Mouse (Mus musculus): ENCODE data around the gene Cox19. TPM values are rescaled to one million over a fixed set of nuclear protein-coding genes. Genes with fewer than 3 reads are reported as not detected.

Gene Cox19
- polyA plus RNA-seq, 1 experiment, result 250 TPM

GRCm38 (mm10) chr5:139388195-139388570 lies 37.0 kb upstream of the Cox19 start:
- H3K27ac ChIP-seq (replicated peaks; ENCODE audit: low read depth, low read length), result peak overlapping the region; percentile 96
- H3K4me3 ChIP-seq (ENCODE audit: insufficient read depth, low read depth, low read length), result no peak overlapping the region
- H3K4me1 ChIP-seq (ENCODE audit: control insufficient read depth, insufficient read depth, insufficient read length, low read length), result peaks cover 74% of the 10 kb centered on the region

- H3K4me3 ChIP-seq (ENCODE audit: insufficient read depth, low read depth, low read length), result no peak overlapping the region
- peaks cover 72% of the 10 kb centered on the region for H3K4me1 ChIP-seq (ENCODE audit: control insufficient read depth, insufficient read depth, insufficient read length, low read length)
- peak overlapping the region; percentile 96 for H3K27ac ChIP-seq (replicated peaks; ENCODE audit: low read depth, low read length)
Measured at GRCm38 (mm10) chr5:139387329-139388194, 36.3 kb upstream of the Cox19 start.

- peaks cover 66% of the 10 kb centered on the region for H3K4me1 ChIP-seq (ENCODE audit: control insufficient read depth, insufficient read depth, insufficient read length, low read length)
- no peak overlapping the region for H3K4me3 ChIP-seq (ENCODE audit: insufficient read depth, low read depth, low read length)
- peak overlapping the region; percentile 96 for H3K27ac ChIP-seq (replicated peaks; ENCODE audit: low read depth, low read length)
Measured at GRCm38 (mm10) chr5:139386047-139386446, 34.8 kb upstream of the Cox19 start.

DNA sequence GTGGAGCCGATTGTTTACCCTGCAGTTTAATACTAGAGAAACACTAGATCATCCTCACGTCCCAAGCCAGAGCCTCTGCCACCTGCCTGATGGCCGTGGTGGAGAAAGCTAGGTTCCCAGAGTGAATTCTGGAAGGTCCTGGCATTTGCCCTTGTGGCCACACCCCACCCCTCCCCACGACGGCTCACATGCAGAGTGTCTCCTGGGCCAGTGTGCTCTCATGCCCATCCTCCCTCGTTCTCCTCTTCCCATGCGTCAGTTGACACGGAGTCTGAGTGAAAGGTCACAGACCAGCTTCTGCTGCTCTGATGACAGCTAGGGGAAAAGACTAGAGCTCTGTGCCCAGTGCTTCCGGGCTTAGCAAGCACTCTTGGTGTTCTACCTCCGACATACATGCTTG lies 33.3 kb upstream of the Cox19 start:
- Histone ChIP-seq H3K4me3 (ENCODE audit: insufficient read depth, low read depth, low read length) (peak overlapping the region; percentile 24; the same call in 1 of the 2 replicates), H3K27ac (replicated peaks; ENCODE audit: low read depth, low read length) (peak overlapping the region; percentile 96), H3K4me1 (ENCODE audit: control insufficient read depth, insufficient read depth, insufficient read length, low read length) (peaks cover 61% of the 10 kb centered on the region)

DNA sequence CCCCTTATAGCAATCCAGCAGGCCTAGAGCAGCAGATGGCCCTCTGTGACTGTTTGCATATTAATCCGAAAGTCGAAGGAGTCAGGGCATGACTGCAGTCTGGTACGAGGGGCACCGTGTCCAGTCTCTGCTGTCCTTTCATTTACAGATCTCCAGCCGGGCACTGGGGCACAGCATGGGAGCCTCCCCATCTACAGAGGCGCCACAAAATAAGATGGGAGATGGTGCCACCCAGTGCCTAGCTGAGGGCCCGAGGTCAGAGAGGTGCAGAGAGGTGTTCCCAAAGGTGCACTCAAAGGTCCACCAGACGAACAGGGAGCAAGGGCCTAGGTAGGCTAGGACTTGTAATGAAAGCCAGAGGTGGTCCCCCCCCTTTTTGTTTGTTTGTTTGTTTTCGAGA lies 32.0 kb upstream of the Cox19 start:
- H3K4me1 ChIP-seq (ENCODE audit: control insufficient read depth, insufficient read depth, insufficient read length, low read length), result peaks cover 66% of the 10 kb centered on the region
- H3K4me3 ChIP-seq (ENCODE audit: insufficient read depth, low read depth, low read length), result peak overlapping the region; percentile 96
- peak overlapping the region; percentile 96 for H3K27ac ChIP-seq (replicated peaks; ENCODE audit: low read depth, low read length)

DNA sequence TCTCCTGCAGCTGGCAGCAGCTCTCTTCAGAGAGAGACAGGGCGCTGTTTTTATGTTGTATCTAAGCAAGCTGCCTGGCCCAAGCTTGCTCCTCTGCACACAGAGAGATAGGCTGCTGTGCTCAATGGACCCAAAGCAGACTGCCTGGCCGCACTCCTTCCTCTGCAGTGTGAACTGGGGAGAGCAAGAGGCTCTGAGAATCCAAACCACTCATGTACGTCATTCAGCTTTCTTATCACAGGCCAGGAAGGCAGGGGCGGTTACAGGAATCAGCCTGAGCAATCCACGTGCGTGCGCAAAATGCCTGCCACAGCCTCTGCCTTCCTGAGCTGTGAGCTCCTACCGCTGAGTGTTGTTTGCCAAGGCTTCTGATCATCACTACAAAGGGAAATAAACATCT lies 31.5 kb upstream of the Cox19 start:
- Histone ChIP-seq H3K4me3 (ENCODE audit: insufficient read depth, low read depth, low read length) (peak overlapping the region; percentile 96), H3K4me1 (ENCODE audit: control insufficient read depth, insufficient read depth, insufficient read length, low read length) (peaks cover 68% of the 10 kb centered on the region), H3K27ac (replicated peaks; ENCODE audit: low read depth, low read length) (peak overlapping the region; percentile 96)

- Histone ChIP-seq H3K4me1 (ENCODE audit: control insufficient read depth, insufficient read depth, insufficient read length, low read length) (peaks cover 64% of the 10 kb centered on the region), H3K27ac (replicated peaks; ENCODE audit: low read depth, low read length) (peak overlapping the region; percentile 96), H3K4me3 (ENCODE audit: insufficient read depth, low read depth, low read length) (peak overlapping the region; percentile 96)
Measured at GRCm38 (mm10) chr5:139381586-139382513, 30.6 kb upstream of the Cox19 start.

- Histone ChIP-seq H3K4me1 (ENCODE audit: control insufficient read depth, insufficient read depth, insufficient read length, low read length) (peaks cover 64% of the 10 kb centered on the region), H3K27ac (replicated peaks; ENCODE audit: low read depth, low read length) (peak overlapping the region; percentile 96), H3K4me3 (ENCODE audit: insufficient read depth, low read depth, low read length) (peak overlapping the region; percentile 96)
Measured at GRCm38 (mm10) chr5:139380385-139381248, 29.4 kb upstream of the Cox19 start.

GRCm38 (mm10) chr5:139379771-139380384 lies 28.7 kb upstream of the Cox19 start:
- peaks cover 57% of the 10 kb centered on the region for H3K4me1 ChIP-seq (ENCODE audit: control insufficient read depth, insufficient read depth, insufficient read length, low read length)
- peak overlapping the region; percentile 95 for H3K27ac ChIP-seq (replicated peaks; ENCODE audit: low read depth, low read length)
- H3K4me3 ChIP-seq (ENCODE audit: insufficient read depth, low read depth, low read length), result peak overlapping the region; percentile 47

- H3K4me1 ChIP-seq (ENCODE audit: control insufficient read depth, insufficient read depth, insufficient read length, low read length), result peaks cover 58% of the 10 kb centered on the region
Measured at GRCm38 (mm10) chr5:139378986-139379629, 27.9 kb upstream of the Cox19 start.

DNA sequence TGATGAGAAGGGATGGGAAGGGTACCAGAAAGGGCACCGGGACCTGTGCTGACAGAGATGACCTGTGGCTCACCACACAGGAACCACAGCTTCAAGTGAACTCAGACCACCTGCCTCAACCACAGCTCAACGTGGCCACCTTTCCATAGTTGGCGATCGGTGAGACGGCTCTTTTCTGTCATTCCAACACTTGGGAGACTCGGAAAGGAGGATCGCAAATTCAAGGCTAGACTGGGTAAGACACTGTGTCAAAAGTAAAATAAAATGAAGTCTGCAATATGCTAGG lies 27.0 kb upstream of the Cox19 start:
- H3K4me1 ChIP-seq (ENCODE audit: control insufficient read depth, insufficient read depth, insufficient read length, low read length), result peaks cover 52% of the 10 kb centered on the region

More at GRCm38 (mm10) chr5:139378986-139379629, 27.9 kb upstream of the Cox19 start:
- Histone ChIP-seq H3K4me3 (ENCODE audit: insufficient read depth, low read depth, low read length) (no peak overlapping the region), H3K27ac (replicated peaks; ENCODE audit: low read depth, low read length) (peak overlapping the region; percentile 95)

GRCm38 (mm10) chr5:139377468-139378270 lies 26.5 kb upstream of the Cox19 start, which contains the start of gene Gpr146:
Gene Gpr146, plus strand, starts transcription at chr5:139377697.
- no peak within 1 kb of the TSS for H3K4me3 ChIP-seq (ENCODE audit: insufficient read depth, low read depth, low read length)
- H3K27ac ChIP-seq (replicated peaks; ENCODE audit: low read depth, low read length), result peak within 1 kb of the TSS; percentile 95
- H3K4me1 ChIP-seq (ENCODE audit: control insufficient read depth, insufficient read depth, insufficient read length, low read length), result peaks cover 50% of the 10 kb centered on the region

More for the DNA sequence above, 27.0 kb upstream of the Cox19 start:
- H3K4me3 ChIP-seq (ENCODE audit: insufficient read depth, low read depth, low read length), result no peak overlapping the region
- peak overlapping the region; percentile 95 for H3K27ac ChIP-seq (replicated peaks; ENCODE audit: low read depth, low read length)

GRCm38 (mm10) chr5:139374841-139375240 lies 23.6 kb upstream of the Cox19 start:
- peaks cover 58% of the 10 kb centered on the region for H3K4me1 ChIP-seq (ENCODE audit: control insufficient read depth, insufficient read depth, insufficient read length, low read length)
- H3K4me3 ChIP-seq (ENCODE audit: insufficient read depth, low read depth, low read length), result no peak overlapping the region
- no peak overlapping the region for H3K27ac ChIP-seq (replicated peaks; ENCODE audit: low read depth, low read length)

Measured in brown adipose tissue, adult 24 weeks (tissue).